Mouse (Mus musculus): ENCODE measurements around the gene Ccz1.
A peak's percentile ranks its signal among the peaks of the same experiment; 100 is the strongest.

Gene Ccz1

DNA sequence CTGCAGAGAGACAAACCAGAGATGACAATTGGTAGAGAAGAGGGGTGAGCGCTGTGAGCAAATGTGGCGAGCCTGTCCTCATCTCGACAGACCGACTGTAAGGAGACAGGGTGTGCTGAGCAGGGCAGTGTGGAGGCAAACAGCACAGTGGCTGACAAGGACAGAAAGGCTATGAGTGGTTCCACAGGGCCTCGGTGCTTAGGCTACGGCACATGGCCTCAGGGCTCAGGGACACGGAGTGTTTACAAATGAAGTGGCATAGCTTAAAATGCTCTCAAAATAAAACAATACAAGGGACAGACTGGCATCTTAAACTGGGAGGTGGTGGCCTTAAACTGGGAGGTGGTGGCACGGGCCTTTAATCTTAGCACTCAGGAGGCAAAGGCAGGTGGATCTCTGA is 21.4 kb downstream of the Ccz1 start:
- DNase-seq = no peak

DNA sequence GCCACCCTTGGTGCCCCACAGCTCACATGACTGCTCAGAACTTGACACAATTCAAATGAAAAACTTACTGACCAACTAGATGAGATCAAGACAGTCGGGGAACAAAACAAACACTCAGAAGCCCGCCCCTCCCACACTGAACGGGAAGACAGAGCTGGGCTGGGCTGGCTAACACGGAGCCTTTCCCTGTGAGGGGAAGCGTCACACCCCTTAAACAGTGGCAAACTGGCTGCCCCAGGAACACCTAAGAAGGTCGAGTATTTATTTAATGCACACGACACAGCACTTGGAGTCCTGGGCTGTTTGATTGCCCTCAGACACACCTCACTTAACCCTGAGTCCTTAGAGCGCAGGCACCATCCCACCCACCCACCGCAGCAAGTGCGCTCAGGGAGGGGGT is 22.0 kb downstream of the Ccz1 start:
- no peak for DNase-seq

DNA sequence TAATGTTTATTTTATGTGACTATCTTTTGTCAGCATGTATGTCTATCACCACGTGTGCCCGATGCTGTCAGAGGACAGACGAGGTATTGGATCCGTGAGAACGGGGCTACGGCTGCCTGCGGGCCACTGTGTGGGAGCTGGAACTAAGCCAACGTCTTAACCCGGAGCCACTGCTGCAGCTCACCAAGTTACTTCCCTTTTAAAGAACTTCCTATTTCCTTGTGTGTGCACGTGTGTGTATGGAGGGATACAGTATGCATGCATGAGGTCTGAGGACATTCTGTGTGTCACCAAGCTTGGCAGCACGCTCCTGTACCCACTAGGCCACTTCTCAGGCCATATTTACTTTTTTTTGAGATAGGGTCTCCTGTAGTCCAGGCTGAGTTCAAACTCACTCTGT is 24.6 kb downstream of the Ccz1 start:
- no peak for DNase-seq

DNA sequence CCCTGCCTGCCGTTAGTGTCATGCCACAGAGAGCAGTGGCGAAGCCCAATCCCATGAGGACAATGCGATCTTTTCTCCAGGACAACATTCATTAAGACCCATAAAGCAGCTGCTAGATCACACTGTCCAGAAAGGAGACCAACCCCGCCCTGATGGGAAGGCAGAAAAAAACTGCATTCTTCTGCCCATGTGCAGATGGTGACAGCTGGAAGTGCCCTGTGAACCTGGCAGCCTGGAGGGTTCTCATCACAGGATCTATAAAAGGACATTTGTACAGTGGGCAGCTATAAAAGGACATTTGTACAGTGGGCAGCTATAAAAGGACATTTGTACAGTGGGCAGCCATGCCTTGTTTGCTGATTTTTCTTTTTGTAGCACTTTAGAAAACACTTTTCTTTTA is 25.6 kb downstream of the Ccz1 start:
- DNase-seq = no peak

DNA sequence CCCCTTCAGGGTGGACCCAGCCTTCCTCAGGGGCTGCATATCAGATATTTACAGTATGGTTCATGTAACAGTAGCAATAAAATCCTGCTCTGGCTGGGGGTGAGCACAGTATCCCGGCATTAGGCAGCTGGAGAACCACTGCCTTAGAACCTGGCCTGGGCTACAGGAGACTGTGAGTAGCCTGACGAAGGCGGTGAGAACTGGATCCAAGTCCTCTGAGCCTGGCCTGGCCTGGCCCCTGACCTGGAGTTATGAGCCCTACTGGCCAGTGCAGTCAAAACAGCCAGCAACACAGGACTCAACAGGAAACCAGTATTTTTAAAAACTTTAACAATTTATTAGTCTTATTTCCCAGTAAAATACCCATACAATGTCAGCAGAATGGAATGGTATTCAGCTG is 27.1 kb downstream of the Ccz1 start:
- peak; percentile 40 for DNase-seq

DNA sequence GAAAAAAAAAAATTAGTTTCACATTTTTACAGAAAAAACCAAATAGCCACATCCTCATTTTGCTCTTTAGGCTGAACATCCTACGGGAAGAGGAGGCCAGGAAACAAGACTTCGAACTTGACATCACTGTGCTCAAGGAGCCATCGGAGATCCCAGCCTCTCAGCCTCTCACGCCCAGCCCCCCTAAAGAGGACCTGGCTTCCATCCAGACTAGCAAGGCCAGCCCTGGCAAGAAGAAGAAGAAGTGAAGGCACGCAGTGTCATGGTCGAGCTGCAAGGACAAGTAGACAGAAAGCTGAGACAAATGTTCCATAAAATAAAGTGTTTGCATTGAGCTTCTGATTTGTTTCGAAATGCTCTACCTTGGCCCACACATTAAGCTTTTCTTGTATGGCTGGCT is 29.3 kb downstream of the Ccz1 start:
- no peak for DNase-seq

DNA sequence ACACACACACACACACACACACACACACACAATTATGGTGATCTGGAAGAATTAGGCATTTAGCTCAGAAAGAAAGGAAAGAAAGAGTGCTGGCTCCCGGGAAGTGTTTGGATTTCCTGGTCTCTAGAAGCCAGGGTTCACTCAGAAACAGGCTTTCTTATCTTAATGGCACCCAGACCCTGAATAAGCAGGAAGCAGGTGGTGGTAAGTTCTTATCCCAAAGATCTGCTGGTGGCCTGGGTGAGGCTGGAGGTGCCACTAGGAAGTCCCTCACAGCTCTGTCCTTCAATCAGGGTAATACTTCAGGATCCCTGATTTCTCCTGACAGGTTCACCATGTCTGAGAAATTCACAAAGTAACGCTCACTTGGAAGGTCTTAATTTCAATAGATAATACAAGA is 32.3 kb downstream of the Ccz1 start:
- no peak for DNase-seq

DNA sequence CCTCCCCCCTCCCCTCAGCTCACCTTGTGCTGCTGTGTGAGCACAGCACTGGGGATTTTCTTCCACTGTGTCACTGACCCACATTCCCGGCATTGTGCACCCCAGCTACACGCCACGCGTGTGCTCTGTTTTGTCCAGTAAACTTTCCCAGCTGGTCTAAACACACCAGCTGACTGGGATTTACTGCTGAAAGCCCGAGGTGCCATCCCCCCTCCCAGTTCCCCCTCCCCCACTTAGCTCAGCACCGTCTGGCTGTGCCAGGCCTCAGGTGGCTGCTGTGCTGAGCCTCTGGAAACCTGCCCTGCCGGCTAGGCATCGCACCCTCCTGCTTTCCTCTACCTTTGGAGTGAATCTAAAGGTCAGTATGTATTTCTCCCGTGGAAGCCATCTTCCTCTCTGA is 33.8 kb downstream of the Ccz1 start:
- DNase-seq = peak; percentile 40

DNA sequence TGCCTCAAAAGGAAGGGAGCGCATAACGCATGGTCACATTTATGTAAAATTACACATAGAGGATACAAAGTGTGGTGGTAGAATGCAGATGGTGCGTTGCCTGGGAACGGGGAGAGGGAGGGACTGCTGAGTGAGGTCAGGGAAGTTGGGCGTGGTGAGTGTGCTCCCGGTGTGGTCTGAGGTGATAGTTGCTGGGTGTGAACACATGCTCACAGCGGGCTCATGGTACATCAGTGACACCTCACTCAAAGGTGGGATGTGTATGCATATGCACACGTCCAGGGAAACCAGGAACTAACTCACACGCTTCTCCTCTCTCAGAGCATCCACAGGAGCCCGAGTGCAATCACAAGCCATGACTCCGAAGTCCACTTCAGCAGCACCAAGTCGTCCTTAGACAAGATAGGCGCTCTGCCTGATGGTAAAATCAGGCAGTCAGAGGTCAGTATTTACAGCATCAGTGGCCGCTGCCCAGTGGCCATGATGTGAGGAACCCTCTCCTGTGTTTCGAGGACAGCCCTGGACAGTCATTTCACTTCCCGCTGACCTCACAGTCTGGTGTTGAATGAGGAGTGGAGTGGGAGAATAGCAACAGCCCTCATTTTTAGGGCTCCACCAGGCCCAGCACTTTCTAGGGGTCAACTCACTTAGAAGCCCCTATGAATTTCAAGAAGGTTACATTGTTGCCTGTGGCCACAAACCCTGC is 37.8 kb downstream of the Ccz1 start:
- no peak for DNase-seq

DNA sequence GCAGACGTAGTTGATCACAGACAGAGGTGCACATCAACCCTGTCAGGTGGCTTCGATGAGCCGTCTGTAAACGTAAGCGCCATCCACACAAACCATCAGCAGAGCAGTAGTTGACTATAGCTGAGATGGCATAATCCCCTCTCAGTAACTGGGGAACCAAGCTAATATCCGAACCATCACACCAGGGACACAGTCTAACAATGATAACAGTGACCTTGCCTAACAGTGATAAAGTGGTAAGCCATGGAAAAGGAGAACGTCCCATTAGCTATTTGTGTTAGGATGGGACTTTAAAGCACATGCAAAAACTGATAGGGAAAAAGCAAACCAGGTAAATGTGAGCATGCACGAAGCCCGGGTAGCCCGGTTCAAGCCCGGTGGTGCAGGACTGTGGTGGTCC is 38.4 kb downstream of the Ccz1 start:
- no peak for DNase-seq

DNA sequence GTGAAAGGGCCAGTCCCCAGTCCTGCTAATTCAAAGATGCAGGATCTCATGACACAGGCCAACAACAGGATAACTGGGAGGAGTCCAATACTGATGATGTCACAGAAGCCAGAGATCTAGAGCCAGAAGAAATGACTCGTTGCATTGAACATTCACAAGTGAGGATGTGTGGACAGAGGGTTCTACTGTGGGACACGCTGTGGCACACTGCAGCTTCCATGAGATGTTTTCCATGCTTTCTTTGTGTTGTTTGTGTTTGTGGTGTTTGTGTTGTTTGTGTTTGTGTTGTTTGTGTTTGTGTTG is 39.1 kb downstream of the Ccz1 start:
- no peak for DNase-seq

DNA sequence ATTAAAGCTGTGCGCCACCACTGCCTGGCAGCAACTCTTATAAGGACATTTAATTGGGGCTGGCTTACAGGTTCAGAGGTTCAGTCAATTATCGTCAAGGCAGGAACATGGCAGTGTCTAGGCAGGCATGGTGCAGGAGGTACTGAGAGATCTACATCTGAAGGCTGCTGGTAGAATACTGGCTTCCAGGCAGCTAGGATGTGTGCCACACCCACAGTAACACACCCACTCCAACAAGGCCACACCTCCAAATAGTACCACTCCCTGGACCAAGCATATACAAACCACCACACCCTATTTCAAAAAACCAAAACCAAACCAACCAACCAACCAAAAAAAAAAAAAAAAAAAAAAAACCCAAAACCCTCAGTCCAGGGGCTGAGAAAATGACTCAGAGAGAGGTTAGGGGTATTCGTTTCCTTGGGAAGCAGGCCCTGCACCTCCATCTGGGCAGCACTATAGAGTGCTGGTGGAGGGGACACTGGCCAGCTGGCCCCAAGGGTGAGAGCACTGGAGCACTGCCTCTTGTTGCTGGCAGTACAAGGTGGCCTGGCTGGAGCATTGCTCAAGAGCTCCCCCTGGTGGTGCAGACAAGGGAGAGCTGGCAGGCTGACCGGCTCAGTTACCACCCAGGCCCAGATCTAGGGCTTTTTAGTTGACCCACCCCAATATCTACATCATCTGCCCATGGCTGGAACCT is 39.6 kb downstream of the Ccz1 start:
- peak; percentile 28 for DNase-seq

DNA sequence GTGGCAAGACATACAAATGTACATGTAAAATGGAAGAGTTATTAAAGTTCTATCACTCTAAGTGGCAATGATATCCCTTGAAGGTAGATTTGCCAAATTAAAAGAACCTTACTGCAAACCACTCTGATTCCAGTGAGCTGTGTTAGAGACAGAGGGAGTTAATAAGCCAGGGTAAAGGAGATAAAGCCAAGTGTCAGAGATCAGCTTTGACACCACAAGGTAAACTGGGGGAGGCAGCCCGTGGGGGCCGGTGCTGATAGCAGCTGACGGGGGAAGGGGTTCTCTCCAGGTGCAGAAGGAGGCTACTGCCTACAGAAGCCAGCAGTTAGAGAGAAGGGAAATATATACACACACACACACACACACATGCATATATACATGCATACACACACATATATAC is 42.0 kb downstream of the Ccz1 start:
- DNase-seq = no peak

DNA sequence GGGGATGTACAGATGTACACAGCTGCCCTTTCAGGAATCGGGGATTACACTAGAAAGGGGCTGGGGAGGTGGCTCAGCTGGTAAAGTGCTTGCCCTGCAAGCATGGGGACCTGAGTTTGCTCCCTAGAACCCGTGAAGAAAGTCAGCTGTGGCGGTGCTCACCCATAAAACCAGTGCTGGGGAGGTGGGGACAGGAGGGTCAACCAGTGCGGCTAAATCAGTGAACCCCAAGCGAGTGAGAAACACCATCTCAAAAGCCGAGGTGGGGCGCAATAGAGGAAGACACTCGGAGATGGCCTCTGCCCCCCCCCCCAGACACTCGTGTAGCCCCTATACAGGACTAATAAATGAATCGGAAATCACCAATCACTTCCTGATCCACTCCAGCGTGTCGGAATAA is 48.0 kb downstream of the Ccz1 start:
- DNase-seq = no peak

DNA sequence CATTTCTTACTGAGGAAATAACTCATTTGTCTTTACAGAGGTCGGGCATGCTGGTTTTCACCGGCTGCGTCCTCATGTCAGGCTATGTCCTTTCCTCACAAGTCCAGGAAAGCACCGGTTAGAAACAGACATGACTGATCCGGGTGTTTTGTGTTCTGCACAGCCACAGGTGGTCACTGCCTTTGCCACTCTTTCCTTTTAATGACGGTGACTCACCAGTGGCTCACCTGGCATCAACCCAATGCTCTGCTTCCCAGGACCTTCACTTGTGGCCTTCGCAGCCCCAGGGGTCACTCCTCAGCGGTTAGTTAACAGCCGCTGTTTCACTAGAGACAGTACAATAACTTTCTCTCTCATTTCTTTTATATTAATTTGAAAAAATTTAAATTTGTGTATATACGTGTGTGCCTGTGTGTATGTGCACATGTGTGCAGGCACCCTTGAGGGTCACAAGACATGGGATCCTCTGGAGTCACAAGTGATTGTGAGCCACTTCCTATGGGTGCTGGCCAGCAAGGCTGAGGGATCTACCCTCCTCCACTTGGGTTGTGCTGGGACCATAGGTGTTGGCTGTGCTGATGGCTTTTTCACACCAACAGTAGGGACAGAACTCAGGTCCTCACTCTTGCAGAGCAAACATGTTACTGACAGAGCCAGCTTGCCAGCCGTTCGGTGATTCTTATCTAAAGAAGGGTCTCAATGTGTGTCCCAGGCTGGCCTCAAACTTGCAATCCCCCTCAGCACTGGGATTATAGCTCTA is 48.9 kb downstream of the Ccz1 start:
- DNase-seq = no peak

DNA sequence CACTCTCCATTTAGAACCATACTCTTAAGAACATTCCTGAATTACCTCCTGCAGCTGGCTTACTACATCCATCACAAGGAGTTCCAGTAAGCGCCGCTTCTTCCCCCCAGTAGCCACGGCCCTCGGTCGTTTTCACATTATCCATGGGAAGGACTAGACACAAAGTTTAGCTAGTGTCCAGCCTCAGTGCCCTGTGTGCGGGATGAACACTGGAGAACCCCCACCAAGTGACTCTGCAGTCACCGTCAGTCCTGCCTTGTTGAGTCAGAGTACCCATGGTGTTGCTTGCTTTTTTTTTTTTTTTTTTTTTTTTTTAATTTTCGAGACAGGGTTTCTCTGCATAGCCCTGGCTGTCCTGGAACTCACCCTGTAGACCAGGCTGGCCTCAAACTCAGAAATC is 53.5 kb downstream of the Ccz1 start:
- no peak for DNase-seq

DNA sequence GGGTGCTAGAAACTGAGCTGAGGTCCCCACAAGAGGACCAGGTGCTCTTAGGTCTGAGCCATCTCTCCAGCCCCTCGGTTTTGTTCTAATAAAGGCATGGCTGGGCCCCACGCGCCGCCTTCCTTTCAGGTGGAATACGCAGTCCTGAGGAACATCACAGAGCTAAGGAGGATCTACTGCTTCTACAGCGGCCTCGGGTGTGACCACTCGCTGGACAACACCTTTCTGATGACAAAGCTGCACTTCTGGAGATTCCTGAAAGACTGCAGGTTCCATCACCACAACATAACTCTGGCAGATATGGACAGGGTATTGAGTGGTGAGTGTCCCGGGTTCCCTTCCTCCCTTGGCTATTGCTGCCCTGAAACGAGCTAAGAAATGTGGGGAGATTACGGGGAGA is 55.1 kb downstream of the Ccz1 start:
- no peak for DNase-seq

DNA sequence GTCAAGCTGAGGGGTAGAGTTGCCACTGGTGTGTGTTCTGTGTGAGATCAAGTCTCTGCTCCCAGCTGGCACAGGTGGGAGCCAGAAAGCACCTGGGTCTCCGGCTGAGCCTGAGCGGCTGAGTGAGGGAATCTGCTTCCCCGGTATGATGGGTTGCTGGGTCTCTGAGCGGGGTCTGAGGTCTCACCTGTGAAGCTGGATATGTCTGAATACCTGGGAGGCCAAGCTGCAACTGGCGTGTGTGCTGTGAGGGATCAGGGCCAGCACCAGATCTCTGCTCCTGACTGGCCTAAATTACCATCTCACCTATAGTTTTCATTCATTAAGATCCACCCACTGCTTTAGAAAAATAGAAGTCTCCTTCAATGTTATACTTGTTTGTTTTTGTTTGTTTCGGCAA is 57.6 kb downstream of the Ccz1 start:
- DNase-seq = no peak

DNA sequence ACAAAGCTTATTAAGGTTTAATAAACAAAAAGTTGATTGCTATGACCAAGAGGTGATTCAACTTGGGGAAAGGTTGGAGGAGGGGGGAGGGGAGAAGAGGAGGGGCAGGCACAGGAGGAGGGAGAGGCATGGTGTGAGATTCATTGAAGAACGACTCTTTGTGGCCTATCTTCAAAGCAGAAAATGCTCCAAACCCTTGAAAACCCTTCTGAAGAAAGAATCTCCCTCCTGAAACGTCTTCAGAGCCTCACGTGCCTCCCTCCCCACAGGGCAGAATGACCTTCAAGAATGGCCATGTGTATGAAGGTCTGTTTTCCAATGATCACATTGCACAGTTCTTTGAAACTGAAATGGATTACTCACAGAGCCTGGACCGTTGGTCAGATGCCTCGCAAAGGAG is 64.7 kb downstream of the Ccz1 start:
- DNase-seq = no peak

DNA sequence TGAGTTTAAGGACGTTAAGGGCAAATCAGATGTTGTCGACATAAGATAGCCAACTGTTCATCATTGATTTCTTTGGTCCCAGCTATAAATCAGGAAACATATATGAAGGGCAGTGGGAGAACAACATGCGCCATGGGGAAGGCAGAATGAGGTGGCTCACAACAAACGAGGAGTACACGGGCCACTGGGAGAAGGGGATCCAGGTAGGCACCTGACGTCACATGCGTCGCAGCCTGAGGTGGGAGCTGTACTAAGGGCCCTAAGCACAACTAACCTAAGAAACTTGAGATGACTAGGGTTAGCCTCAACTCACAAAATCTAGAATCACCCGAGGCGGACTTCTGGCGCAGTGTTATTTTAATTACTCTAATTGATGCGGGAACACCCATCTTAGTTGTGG is 66.3 kb downstream of the Ccz1 start:
- no peak for DNase-seq

DNA sequence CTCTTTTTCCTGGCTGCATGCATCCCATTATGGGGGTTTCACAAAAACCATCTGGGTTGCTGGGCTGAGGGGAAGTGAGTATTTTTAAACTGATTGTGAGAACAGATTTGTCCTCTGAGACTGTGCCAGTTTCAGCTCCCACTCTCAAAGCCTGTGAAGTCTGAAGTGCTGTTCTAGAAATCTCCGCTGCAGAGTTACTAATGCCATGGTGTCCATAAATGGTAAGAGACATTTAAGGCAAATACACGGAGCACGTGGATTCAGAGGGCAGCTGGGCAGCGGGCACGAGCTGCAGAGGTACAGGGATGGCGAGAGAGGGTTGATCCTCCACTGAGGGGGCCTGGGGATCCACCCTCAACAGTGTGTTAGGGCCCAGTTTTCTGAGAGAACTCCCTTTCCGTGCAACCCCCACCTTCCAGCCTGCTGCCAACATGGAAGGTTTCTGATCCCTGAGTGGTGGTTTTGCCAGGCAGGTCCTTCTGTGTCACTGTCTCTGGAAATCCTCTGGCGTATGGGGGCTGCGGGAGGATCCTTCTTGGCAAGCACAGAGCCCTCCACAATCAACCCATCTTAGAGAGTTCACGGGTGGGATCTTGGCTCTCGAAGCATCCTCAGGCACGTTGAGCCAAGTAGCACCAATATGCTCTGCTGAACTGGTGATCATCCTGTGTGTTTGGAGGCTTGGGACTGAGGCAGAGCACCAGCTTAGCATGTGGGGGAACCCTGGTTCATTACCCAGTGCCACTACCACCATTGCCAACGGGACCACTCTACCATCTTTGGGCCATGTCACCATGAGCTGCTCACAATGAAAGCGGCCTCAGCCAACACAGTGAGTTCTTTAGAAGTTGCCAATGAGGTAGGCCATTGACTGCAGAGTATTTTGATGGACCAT is 71.2 kb downstream of the Ccz1 start:
- DNase-seq = no peak

DNA sequence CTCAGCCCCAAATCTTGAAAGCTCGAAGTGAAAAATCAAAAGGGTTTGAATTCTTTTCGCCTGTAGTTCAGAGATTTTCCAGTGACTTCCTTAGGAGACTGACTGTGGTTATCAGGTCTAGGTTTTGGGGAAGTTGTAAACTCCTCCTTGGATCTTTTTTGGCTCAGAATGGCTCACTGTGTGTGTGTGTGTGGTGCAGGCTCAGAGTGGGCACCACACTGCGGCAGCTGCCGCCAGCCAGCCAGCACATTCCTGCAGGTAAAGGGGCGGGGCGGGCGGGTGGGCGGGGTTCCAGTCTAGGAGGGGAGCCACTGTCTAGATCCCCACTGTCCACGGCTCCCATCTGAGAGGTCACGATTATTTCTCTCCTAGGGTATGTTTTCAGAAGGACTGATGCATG is 73.1 kb downstream of the Ccz1 start:
- DNase-seq = no peak

All from kidney, adult 11 months (tissue).